Mouse (Mus musculus): ENCODE measurements around the gene Tmem35b.

DNA sequence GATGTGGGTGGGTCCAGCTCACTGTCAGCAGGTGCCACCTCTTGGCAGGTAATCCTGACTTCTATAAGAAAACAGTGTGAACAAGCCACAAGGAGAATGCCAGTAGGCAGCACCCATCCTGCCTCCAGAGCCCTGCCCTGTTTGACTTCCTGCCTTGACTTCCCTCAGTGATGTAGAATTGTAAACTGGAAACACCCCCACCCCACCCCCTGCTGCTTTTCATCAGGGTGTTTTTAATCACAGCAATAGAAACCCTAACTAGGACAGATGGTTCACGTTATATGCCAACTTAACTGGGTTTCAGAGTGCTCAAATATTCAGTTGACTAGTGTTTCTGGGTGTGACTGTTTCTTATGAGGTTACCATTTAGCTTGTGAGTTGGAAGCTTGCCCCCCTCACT is 29.9 kb downstream of the Tmem35b start:
- no peak for TF ChIP-seq CTCF (IDR thresholded peaks at IDR 0.05)
- no peak for TF ChIP-seq EP300 (IDR thresholded peaks at IDR 0.05)
